Mouse (Mus musculus) ES-E14 (cell line): ENCODE data around the gene Hist1h2bq. TPM values are rescaled to one million over a fixed set of nuclear protein-coding genes. Genes with fewer than 3 reads are reported as not detected.
"Not testable (repeated sequence)": the region's sequence is repeated elsewhere in the genome, so short reads cannot be mapped to it uniquely, and the experiment has no call there.

ENCODE experiments used
- DNase-seq: peaks from one replicate; pipeline ENCODE4 v3.0.0-alpha.2; 2013; ENCODE audit warnings: low read depth, low spot score
- H3K27ac ChIP-seq: 2 replicates; pipeline ENCODE4 v1.5.1; 2012; ENCODE audit warnings: low read depth, mild to moderate bottlenecking, low read length, moderate library complexity, mixed read lengths; ENCODE audit not compliant: poor library complexity, insufficient read depth, severe bottlenecking
- H3K36me3 ChIP-seq: 2 replicates; pipeline ENCODE4 v1.6.1; 2012; ENCODE audit warnings: mild to moderate bottlenecking, low read length, moderate library complexity, mixed read lengths; ENCODE audit not compliant: control insufficient read depth, poor library complexity, insufficient read depth, severe bottlenecking
- H3K4me1 ChIP-seq, 2 experiments: fragments of 150-350 bp in 1 of 2; sonication (generic) in 1 of 2; 2 replicates each; pipeline ENCODE4 v1.6.1; 2012; ENCODE audit warnings: low read length in 2 of 2, mild to moderate bottlenecking in 1 of 2, mixed read lengths in 1 of 2; ENCODE audit not compliant: control insufficient read depth in 2 of 2, insufficient read depth in 2 of 2, poor library complexity in 1 of 2
- H3K4me3 ChIP-seq, 2 experiments: fragments of 150-350 bp in 1 of 2; sonication (generic) in 1 of 2; 2 replicates each; pipeline ENCODE4 v1.5.1; 2012; ENCODE audit warnings: low read length in 2 of 2, low read depth in 1 of 2, mild to moderate bottlenecking in 1 of 2, mixed read lengths in 1 of 2; ENCODE audit not compliant: insufficient read depth in 1 of 2, poor library complexity in 1 of 2, severe bottlenecking in 1 of 2
- H3K9ac ChIP-seq: 2 replicates; pipeline ENCODE4 v1.6.1; 2012; ENCODE audit warnings: low read depth, mild to moderate bottlenecking, low read length, mixed read lengths; ENCODE audit not compliant: poor library complexity, insufficient read depth, severe bottlenecking
- H3K9me3 ChIP-seq: fragments of 150-350 bp; sonication (generic); 2 replicates; pipeline ENCODE4 v1.6.1; 2012; ENCODE audit warnings: low read depth, mild to moderate bottlenecking, low read length; ENCODE audit not compliant: control insufficient read depth, insufficient read depth
- CHD2 ChIP-seq: IDR thresholded peaks from 2 replicates; pipeline ENCODE4 v1.6.1; 2014; ENCODE audit warnings: mild to moderate bottlenecking, low read depth, low read length, inconsistent platforms
- HCFC1 ChIP-seq: IDR thresholded peaks from 2 replicates; pipeline ENCODE4 v1.6.1; 2012; ENCODE audit warnings: low read length, inconsistent platforms, borderline replicate concordance; ENCODE audit not compliant: insufficient read depth
- MAFK ChIP-seq: IDR thresholded peaks from 2 replicates; pipeline ENCODE4 v1.6.1; 2014; ENCODE audit warnings: mild to moderate bottlenecking, low read depth, low read length, inconsistent platforms; ENCODE audit not compliant: insufficient read depth
- ZC3H11A ChIP-seq: IDR thresholded peaks from 2 replicates; pipeline ENCODE4 v1.6.1; 2012; ENCODE audit warnings: low read depth, mild to moderate bottlenecking, inconsistent platforms, low read length, borderline replicate concordance
- ZNF384 ChIP-seq: IDR thresholded peaks from 2 replicates; pipeline ENCODE4 v1.6.1; 2012; ENCODE audit warnings: low read depth, low read length, inconsistent platforms
- in situ Hi-C, 2 experiments: fragments of 600-800 bp; cut with MboI; formaldehyde crosslinking; loops; one replicate each; pipeline ENCODE4 v1.15.1; 2025; ENCODE audit warnings: low sequenced_read_pairs in 2 of 2, inconsistent platforms in 1 of 2; ENCODE audit not compliant: unreplicated experiment in 2 of 2
- total RNA-seq: library from RNA; depleted of rRNA; stranded (reverse); fragments of 300-350 nt; gene quantifications from 2 replicates; pipeline ENCODE4 v1.2.3, GENCODE M21; 2012; rRNA removed

Hist1h2bq gene
- total RNA-seq, result 1,775 and 2,433 TPM in 2 replicates

- H3K9me3 ChIP-seq, H3K9ac ChIP-seq, DNase-seq, H3K27ac ChIP-seq, H3K4me1 ChIP-seq, in situ Hi-C loops, H3K4me3 ChIP-seq, H3K36me3 ChIP-seq: not testable (repeated sequence)
Observed at GRCm38 (mm10) chr13:21810073-21810472, at the start of gene Hist1h2bq, which contains the start of gene Hist1h2ao. Gene Hist1h2bq, minus strand, starts transcription at chr13:21810197. Gene Hist1h2ao, plus strand, starts transcription at chr13:21810465.

GRCm38 (mm10) chr13:21855698-21856162 lies 45.7 kb upstream of the Hist1h2bq start:
- H3K9me3 ChIP-seq, result no peaks in the 10 kb centered on the region
- H3K4me3 ChIP-seq, result peak overlapping the region; percentile 73 to 82
- peak overlapping the region; percentile 57; the same call in 1 of the 2 replicates for H3K27ac ChIP-seq
- H3K4me1 ChIP-seq, result peaks cover 6 to 9% of the 10 kb centered on the region in 2 experiments
- TF ChIP-seq MAFK (peak; percentile 97), ZC3H11A (no peak), ZNF384 (0 out of 2 replicates have a peak, but pooled peaks have one; percentile 9), CHD2 (no peak), HCFC1 (no peak)
- in situ Hi-C loops, result loop anchor here in 1 of 2 experiments (25.0 kb wide), 1 partner anchor 1557 kb away; the partner anchor contains the start of gene Abt1
- H3K9ac ChIP-seq, result peak overlapping the region; percentile 57; the same call in 1 of the 2 replicates
- peak; percentile 59 for DNase-seq
- no peaks in the 10 kb centered on the region for H3K36me3 ChIP-seq

- peak overlapping the region; percentile 73 to 82; a peak in 3 of 4 replicates for H3K4me3 ChIP-seq
- TF ChIP-seq HCFC1 (0 out of 2 replicates have a peak, but pooled peaks have one; percentile 23), ZC3H11A (no peak), MAFK (peak; percentile 84)
- peaks cover 5 to 8% of the 10 kb centered on the region in 2 experiments for H3K4me1 ChIP-seq
- in situ Hi-C loops, result loop anchor here in 1 of 2 experiments (25.0 kb wide), 1 partner anchor 1557 kb away; the partner anchor contains the start of gene Abt1
- DNase-seq, result peak; percentile 60
- no peaks in the 10 kb centered on the region for H3K36me3 ChIP-seq
- H3K9ac ChIP-seq, result no peak overlapping the region
- H3K9me3 ChIP-seq, result no peaks in the 10 kb centered on the region
- no peak overlapping the region; the same call in 1 of the 2 replicates for H3K27ac ChIP-seq
Observed at GRCm38 (mm10) chr13:21855146-21855545, 45.1 kb upstream of the Hist1h2bq start.

- DNase-seq, result no peak
- no peak for TF ChIP-seq CHD2
- TF ChIP-seq HCFC1, result no peak
- TF ChIP-seq ZC3H11A, result no peak
- no peak for TF ChIP-seq MAFK
- TF ChIP-seq ZNF384, result no peak
- in situ Hi-C loops, result loop anchor here in 1 of 2 experiments (25.0 kb wide), 1 partner anchor 1560 kb away; the partner anchor contains the start of gene Abt1
Observed at GRCm38 (mm10) chr13:21852215-21852945, 42.4 kb upstream of the Hist1h2bq start.

GRCm38 (mm10) chr13:21850696-21851095 lies 40.7 kb upstream of the Hist1h2bq start:
- H3K9me3 ChIP-seq, H3K4me1 ChIP-seq, H3K4me3 ChIP-seq, H3K9ac ChIP-seq, H3K27ac ChIP-seq, H3K36me3 ChIP-seq, DNase-seq: not testable (repeated sequence)
- in situ Hi-C loops, result loop anchor here in 1 of 2 experiments (25.0 kb wide), 1 partner anchor 1562 kb away; the partner anchor contains the start of gene Abt1

More at GRCm38 (mm10) chr13:21852215-21852945, 42.4 kb upstream of the Hist1h2bq start:
- H3K9me3 ChIP-seq, result no peaks in the 10 kb centered on the region
- H3K4me1 ChIP-seq, result peaks cover 5 to 6% of the 10 kb centered on the region in 2 experiments; a peak in 3 of 4 replicates
- no peaks in the 10 kb centered on the region for H3K36me3 ChIP-seq
- no peak overlapping the region for H3K27ac ChIP-seq
- H3K4me3 ChIP-seq, result no peak overlapping the region
- no peak overlapping the region for H3K9ac ChIP-seq
